Mouse (Mus musculus) small intestine, adult 2 months (tissue): Measurements from ENCODE around the gene Gm21983. TPM values are rescaled to one million over a fixed set of nuclear protein-coding genes. Genes with fewer than 3 reads are reported as not detected.

Source experiments
- H3K27ac ChIP-seq: fragments of 200-500 bp; 2 replicates; pipeline ENCODE4 v1.5.1; 2012; ENCODE audit warnings: low read depth, low read length, control low read depth, inconsistent platforms; ENCODE audit not compliant: insufficient read depth
- H3K27me3 ChIP-seq: fragments of 200-500 bp; 2 replicates; pipeline ENCODE4 v1.6.1; 2012; ENCODE audit warnings: mild to moderate bottlenecking, moderate library complexity, low read length, inconsistent platforms; ENCODE audit not compliant: control insufficient read depth, insufficient read depth
- H3K36me3 ChIP-seq: fragments of 200-500 bp; 2 replicates; pipeline ENCODE4 v1.6.1; 2012; ENCODE audit warnings: mild to moderate bottlenecking, low read length, control low read depth, inconsistent platforms; ENCODE audit not compliant: control insufficient read depth, insufficient read depth
- H3K4me1 ChIP-seq: fragments of 200-500 bp; 2 replicates; pipeline ENCODE4 v1.6.1; 2012; ENCODE audit warnings: low read length, inconsistent platforms, mixed read lengths; ENCODE audit not compliant: control insufficient read depth, insufficient read depth, insufficient read length
- H3K4me3 ChIP-seq: fragments of 200-500 bp; 2 replicates; pipeline ENCODE4 v1.5.1; 2012; ENCODE audit warnings: low read depth, mild to moderate bottlenecking, control low read depth, inconsistent platforms, low read length, moderate library complexity
- CTCF ChIP-seq: fragments of 200-500 bp; IDR thresholded peaks from 2 replicates; pipeline ENCODE4 v1.5.1; 2012; ENCODE audit warnings: low read depth, mild to moderate bottlenecking, control low read depth, inconsistent platforms, low read length, moderate library complexity, mixed read lengths; ENCODE audit not compliant: insufficient replicate concordance, insufficient read length; ENCODE audit errors: extremely low read depth
- POLR2A ChIP-seq: fragments of 200-500 bp; IDR thresholded peaks from 2 replicates; pipeline ENCODE4 v1.6.1; 2012; ENCODE audit warnings: low read depth, mild to moderate bottlenecking, control low read depth, inconsistent platforms, low read length, moderate library complexity
- WGBS: fragments of 180-500 bp; shearing (Covaris S2); methylation state at CpG from one replicate; pipeline ENCODE4 v1.1.7; 2018; 5-methylcytosine and 5-hydroxymethylcytosine counted together
- polyA plus RNA-seq: library from polyadenylated mRNA; depleted of rRNA; stranded (reverse); fragments of >200 nt; gene quantifications from 2 replicates; pipeline ENCODE4 v1.2.3, GENCODE M21; 2012

Gene Gm21983
- polyA plus RNA-seq, 1 experiment = 0.23 TPM

DNA sequence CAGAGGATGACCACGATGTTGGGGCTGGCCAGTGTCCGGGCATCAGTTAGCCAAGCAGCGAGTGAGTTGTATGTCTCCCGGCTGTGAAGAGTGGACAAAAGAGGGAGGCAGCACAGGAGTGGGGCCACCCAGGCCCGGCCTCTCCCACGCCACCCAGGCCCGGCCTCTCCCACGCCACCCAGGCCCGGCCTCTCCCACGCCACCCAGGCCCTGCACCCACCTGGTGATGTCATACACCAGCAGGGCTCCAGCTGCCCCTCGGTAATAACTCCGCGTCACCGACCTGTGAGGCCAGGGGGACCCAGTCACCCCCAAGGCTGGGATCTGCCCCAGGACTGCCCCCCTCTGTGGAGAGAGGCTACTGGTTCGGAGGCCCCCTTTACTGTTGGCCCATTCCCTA, 6.4 kb downstream of the Gm21983 start:
- no peaks in the 10 kb centered on the region for H3K27me3 ChIP-seq
- H3K4me1 ChIP-seq = peaks cover 8% of the 10 kb centered on the region; the same call in 1 of the 2 replicates
- H3K36me3 ChIP-seq = peaks cover 31% of the 10 kb centered on the region
- TF ChIP-seq CTCF (no peak), POLR2A (no peak)
- no peak overlapping the region for H3K4me3 ChIP-seq
- no peak overlapping the region for H3K27ac ChIP-seq
- WGBS = 91% methylated on average over 15 of the region's 15 CpGs

DNA sequence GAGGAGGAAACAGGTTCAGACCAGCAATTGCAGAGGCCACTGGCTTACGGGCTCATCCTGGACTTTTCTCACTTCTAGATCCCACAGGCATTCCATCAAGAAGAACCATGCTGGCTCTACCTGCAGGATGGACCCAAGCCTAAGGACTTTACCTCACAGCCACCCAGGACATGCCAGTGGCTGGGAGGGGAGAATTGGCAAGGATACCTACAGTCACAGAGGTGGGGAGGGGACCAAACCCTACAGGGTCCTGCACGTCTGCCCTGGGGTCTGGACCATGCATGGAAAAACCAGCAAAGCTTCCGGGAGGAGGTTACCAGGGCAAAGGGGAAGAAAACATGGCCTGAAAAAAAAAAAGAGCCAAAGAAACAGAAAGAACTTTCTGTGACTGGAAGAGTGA, 9.9 kb downstream of the Gm21983 start:
- WGBS = 86% methylated on average over 3 of the region's 3 CpGs
- Histone ChIP-seq H3K4me1 (peaks cover 6% of the 10 kb centered on the region; the same call in 1 of the 2 replicates), H3K27me3 (no peaks in the 10 kb centered on the region), H3K36me3 (peaks cover 31% of the 10 kb centered on the region), H3K4me3 (no peak overlapping the region), H3K27ac (no peak overlapping the region)
- TF ChIP-seq POLR2A (no peak), CTCF (no peak)

DNA sequence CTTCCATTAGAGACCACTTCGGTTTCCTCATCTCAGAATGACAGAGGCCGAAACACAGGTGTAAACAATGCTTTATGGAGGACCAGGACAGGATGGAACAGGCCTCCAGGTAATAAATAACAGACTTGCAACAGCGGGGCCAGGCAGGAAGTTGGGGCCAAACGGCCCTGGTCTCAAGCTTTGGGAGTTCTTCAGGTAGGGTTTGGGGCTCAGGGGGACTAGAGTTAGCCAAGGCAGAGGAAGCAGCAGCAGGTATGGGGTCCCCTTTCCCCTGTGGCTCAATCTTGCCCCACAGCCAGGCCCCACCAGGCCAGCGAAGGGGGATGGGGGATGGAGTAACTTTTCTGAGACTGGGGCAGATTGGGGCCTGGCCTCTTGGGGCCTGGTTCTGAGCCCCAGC, 12.5 kb downstream of the Gm21983 start:
- no peaks in the 10 kb centered on the region for H3K27me3 ChIP-seq
- WGBS = 88% methylated on average over 5 of the region's 5 CpGs
- H3K4me3 ChIP-seq = no peak overlapping the region
- TF ChIP-seq POLR2A (no peak), CTCF (no peak)
- H3K27ac ChIP-seq = peak overlapping the region; percentile 95; the same call in 1 of the 2 replicates
- H3K36me3 ChIP-seq = peaks cover 17% of the 10 kb centered on the region
- peaks cover 22% of the 10 kb centered on the region for H3K4me1 ChIP-seq

DNA sequence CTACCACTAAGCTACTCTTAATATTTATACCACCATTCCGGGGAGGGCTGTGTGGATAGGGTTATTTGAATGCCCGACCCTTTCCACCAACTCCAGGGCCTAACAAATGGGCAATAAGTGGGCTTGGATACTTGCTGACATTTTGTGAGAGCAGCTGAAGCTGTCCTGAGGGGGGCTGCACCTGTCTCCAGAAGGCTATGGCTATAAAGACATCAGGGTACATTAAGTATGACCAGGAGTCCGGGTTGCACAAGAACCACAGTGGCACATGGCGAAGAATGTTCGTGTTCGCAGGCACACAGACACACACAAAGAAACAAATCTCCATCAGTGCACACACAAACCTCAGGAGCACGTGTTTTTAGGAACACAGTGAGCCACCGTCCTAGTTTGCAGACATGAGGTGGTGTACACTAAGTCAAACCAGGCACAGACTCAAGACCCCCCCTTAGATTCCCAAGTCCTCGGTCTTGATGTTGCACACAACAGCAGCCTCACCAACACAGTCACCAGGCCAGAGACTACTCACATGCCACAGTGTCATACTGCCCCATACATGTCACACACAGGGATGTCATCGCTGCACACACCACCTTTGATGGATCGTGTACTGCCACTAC, 13.3 kb downstream of the Gm21983 start:
- H3K4me3 ChIP-seq = peak overlapping the region; percentile 81
- H3K27ac ChIP-seq = peak overlapping the region; percentile 95
- peaks cover 28% of the 10 kb centered on the region for H3K4me1 ChIP-seq
- peaks cover 10% of the 10 kb centered on the region for H3K36me3 ChIP-seq
- TF ChIP-seq POLR2A (no peak), CTCF (no peak)
- WGBS = 64% methylated on average over 11 of the region's 11 CpGs
- H3K27me3 ChIP-seq = no peaks in the 10 kb centered on the region

DNA sequence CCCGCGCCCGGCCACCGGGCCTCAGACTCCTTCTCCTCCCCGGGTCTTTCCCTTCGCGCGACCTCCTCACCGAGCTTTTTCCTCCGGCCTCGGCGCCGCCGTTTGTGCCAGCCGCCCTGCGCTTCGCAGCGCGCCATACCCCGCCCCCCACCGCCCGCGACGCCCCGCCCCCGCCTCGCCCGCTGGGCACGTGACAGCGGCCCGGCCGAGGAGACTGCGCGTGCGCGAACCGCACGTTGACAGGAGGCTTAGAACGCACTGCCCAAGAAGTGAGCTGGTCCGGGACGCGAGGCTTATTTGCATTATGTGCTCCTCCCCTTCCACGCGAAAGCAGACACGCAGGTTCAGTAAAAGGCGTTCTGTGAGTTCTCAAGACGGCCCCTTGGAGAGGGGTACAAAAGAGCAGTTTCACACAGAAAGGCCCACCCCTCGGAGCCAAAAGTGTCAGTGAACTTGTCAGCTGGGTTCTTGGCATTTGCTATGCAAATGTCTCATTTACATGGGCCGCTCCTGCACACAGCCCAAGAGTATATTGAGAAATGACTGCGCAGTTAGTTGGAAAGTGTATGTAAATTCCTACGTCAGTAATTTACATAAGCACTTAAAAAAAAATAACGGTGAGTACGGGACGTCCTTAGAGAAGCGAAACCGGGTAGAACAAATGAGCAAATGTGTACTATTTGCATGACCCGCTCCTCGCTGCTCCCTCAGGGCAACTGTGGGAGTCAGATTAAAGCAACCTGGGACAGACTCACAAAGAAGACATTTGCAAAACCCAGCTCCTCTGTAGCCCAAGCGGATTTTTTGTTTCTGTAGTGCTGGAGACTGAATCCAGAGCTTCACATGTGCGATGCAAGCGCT, 14.0 kb downstream of the Gm21983 start, which contains the start of gene Egln2:
Egln2 (minus strand) TSS at position 189 of the 861 bp plus-strand sequence.
- TF ChIP-seq POLR2A (no peak; the same call in 1 of the 2 replicates), CTCF (no peak)
- H3K4me1 ChIP-seq = peaks cover 28% of the 10 kb centered on the region
- 1% methylated on average over 61 of the region's 61 CpGs for WGBS

DNA sequence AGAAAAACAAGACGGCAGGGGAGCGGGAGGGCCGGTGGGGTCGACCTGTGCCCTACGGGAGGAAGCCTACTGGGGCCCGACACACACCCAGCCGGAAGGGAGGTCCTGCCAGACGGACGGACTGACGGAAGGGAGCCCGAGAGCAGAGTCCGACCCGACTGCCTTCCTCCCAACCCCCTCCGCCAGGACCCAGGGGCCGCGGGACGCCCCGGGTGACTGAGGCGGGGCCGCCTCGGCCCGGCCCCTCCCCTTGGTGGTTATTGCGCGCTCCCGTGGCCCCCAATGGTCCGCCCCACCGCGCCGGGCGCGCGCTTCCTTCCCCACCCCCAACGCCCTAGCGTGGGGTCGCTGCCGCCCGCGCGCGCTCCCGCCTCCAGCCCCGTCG, 14.7 kb downstream of the Gm21983 start:
- peak; percentile 50; the same call in 1 of the 2 replicates for TF ChIP-seq POLR2A
- no peak for TF ChIP-seq CTCF
- WGBS = 0% methylated on average over 43 of the region's 43 CpGs
- Histone ChIP-seq H3K27ac (peak overlapping the region; percentile 93), H3K4me1 (peaks cover 28% of the 10 kb centered on the region), H3K36me3 (peaks cover 4% of the 10 kb centered on the region; the same call in 1 of the 2 replicates), H3K4me3 (peak overlapping the region; percentile 81), H3K27me3 (no peaks in the 10 kb centered on the region)

More for the DNA sequence above, 14.0 kb downstream of the Gm21983 start, which contains the start of gene Egln2:
- no peaks in the 10 kb centered on the region for H3K27me3 ChIP-seq
- H3K4me3 ChIP-seq = peak within 1 kb of the TSS; percentile 81
- H3K27ac ChIP-seq = peak within 1 kb of the TSS; percentile 95
- peaks cover 5% of the 10 kb centered on the region for H3K36me3 ChIP-seq

DNA sequence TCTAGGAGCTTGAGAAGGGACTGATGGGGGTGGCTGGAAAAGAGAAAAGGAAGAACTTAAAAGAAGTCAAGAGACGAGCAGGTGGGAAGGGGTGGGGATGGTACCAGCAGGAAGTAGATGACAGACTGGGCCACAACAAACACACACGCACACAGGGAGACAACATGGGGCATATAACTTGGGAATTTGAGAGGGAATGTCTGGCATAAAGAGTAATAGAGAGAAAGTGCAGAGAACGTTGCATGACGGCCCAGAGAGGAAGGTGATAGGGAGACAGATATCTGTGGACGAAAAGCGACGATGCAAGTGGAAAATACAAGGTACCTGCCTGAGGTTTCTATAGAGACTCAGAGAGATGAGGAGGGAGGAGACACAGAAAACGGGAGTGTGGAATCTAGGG, 15.2 kb downstream of the Gm21983 start:
- 1% methylated on average over 8 of the region's 8 CpGs for WGBS
- H3K36me3 ChIP-seq = peaks cover 2% of the 10 kb centered on the region; the same call in 1 of the 2 replicates
- TF ChIP-seq CTCF = no peak
- no peak for TF ChIP-seq POLR2A
- peak overlapping the region; percentile 93 for H3K27ac ChIP-seq
- peak overlapping the region; percentile 81 for H3K4me3 ChIP-seq
- H3K4me1 ChIP-seq = peaks cover 31% of the 10 kb centered on the region
- H3K27me3 ChIP-seq = no peaks in the 10 kb centered on the region
